8 mouse cellular contexts compared by ENCODE assay signal in genomic region chr7:100663190-100663589, GRCm38 (mm10). TPM values are rescaled to one million over a fixed set of nuclear protein-coding genes. Genes with fewer than 3 reads are reported as not detected.
A peak's percentile ranks its signal among the peaks of the same experiment; 100 is the strongest.
DNase-seq lines count a peak whose midpoint lies in the region; ATAC-seq and TF ChIP-seq lines count a peak whose summit lies in the region.

No protein-coding gene starts in this region.

- no peaks in the 10 kb centered on the region for H3K4me1 ChIP-seq in hindbrain, postnatal 0 days (ENCODE audit: insufficient read depth, low read length)

- H3K9me3 ChIP-seq in hindbrain, postnatal 0 days (ENCODE audit: low read length), result no peaks in the 10 kb centered on the region

- WGBS in hindbrain, postnatal 0 days, result under 1% methylated on average over 13 of the region's 13 CpGs

- H3K27me3 ChIP-seq in hindbrain, postnatal 0 days (ENCODE audit: insufficient read depth, low read length), result no peaks in the 10 kb centered on the region

- H3K4me2 ChIP-seq in hindbrain, postnatal 0 days (ENCODE audit: low read depth, low read length), result peak overlapping the region; percentile 46

- no peak; the same call in 1 of the 2 replicates for TF ChIP-seq CTCF in gastrocnemius, adult 2 months (IDR thresholded peaks at IDR 0.05)
- TF ChIP-seq CTCF in hindbrain, postnatal 0 days (IDR thresholded peaks at IDR 0.05; ENCODE audit: low read depth), result peak; percentile 98

- peak overlapping the region; percentile 41 for H3K4me3 ChIP-seq in gastrocnemius, adult 2 months
- no peak overlapping the region for H3K4me3 ChIP-seq in hindbrain, postnatal 0 days (ENCODE audit: low read length)

- intact Hi-C loops in gastrocnemius, adult 2 months (cut with DNase I), result loop anchor here (1.0 to 2.0 kb wide), 2 partner anchors 18 to 142 kb away; no protein-coding TSS in a partner anchor

- peak overlapping the region; percentile 77 for H3K27ac ChIP-seq in gastrocnemius, adult 2 months
- H3K27ac ChIP-seq in hindbrain, postnatal 0 days, result peak overlapping the region; percentile 11; the same call in 1 of the 2 replicates

- peak; percentile 93 for ATAC-seq in hindbrain, postnatal 0 days
- peak; percentile 94 for ATAC-seq in megakaryocyte, adult 5-6 weeks (ENCODE audit: poor library complexity, severe bottlenecking)

- peak; percentile 91 for DNase-seq in T-cell, adult 2 months (ENCODE audit: low spot score)
- DNase-seq in cerebellum, postnatal 4 days (ENCODE audit: low spot score in 2 of 2), result peak; percentile 78 to 88
- DNase-seq in gastrocnemius, adult 2 months, result peak; percentile 95
- DNase-seq in hindbrain, postnatal 0 days (ENCODE audit: low spot score), result peak; percentile 95
- peak; percentile 87 to 94 for DNase-seq in left cerebral cortex, adult 18-20 months (ENCODE audit: low spot score in 2 of 2)
- DNase-seq in right cerebral cortex, adult 18-20 months, result peak; percentile 89
- DNase-seq in urinary bladder, adult 2 months (ENCODE audit: low spot score), result peak; percentile 63

- no peaks in the 10 kb centered on the region for H3K36me3 ChIP-seq in hindbrain, postnatal 0 days (ENCODE audit: insufficient read depth, low read length)

- no peak overlapping the region for H3K9ac ChIP-seq in hindbrain, postnatal 0 days (replicated peaks; ENCODE audit: low read length)

RNA-seq across cellular contexts. Expression of gene Plekhb1, which starts 1.0 kb away (rescaled TPM):
- total RNA-seq in gastrocnemius, adult 2 months (2021), result 10 to 100 TPM; 29.7 to 48.8 TPM
- 47.0 and 51.8 TPM in 2 replicates for total RNA-seq in hindbrain, postnatal 0 days (2014; rRNA removed)
- polyA plus RNA-seq in hindbrain, postnatal 0 days (2015; fragmentation: Nextera tagmentation; extraction: Ambion mirVana), result 40.4 and 49.3 TPM in 2 replicates
- 100 to 1,000 TPM; 174 to 178 TPM for total RNA-seq in left cerebral cortex, adult 18-20 months (2021)
- total RNA-seq in megakaryocyte, adult 5-6 weeks (2015), result not detected in 2 replicates
- not detected in 2 replicates for total RNA-seq in megakaryocyte, adult 5-6 weeks (2017)
- 28.5 and 28.8 TPM in 2 replicates for polyA plus RNA-seq in urinary bladder, adult 2 months (2012; rRNA removed)

RNA-seq across cellular contexts. Expression of gene Fam168a, which starts 43.2 kb away (rescaled TPM):
- total RNA-seq in gastrocnemius, adult 2 months (2021), result 10 to 100 TPM; 43.6 to 44.3 TPM
- total RNA-seq in hindbrain, postnatal 0 days (2014; rRNA removed), result 123 and 162 TPM in 2 replicates
- 98.2 and 116 TPM in 2 replicates for polyA plus RNA-seq in hindbrain, postnatal 0 days (2015; fragmentation: Nextera tagmentation; extraction: Ambion mirVana)
- total RNA-seq in left cerebral cortex, adult 18-20 months (2021), result 100 to 1,000 TPM; 198 to 207 TPM
- 20.3 and 28.4 TPM in 2 replicates for total RNA-seq in megakaryocyte, adult 5-6 weeks (2015)
- 9.9 and 16.7 TPM in 2 replicates for total RNA-seq in megakaryocyte, adult 5-6 weeks (2017)
- 31.8 and 38.7 TPM in 2 replicates for polyA plus RNA-seq in urinary bladder, adult 2 months (2012; rRNA removed)

RNA-seq across cellular contexts. Expression of gene Mrpl48, which starts 55.1 kb away (rescaled TPM):
- total RNA-seq in gastrocnemius, adult 2 months (2021), result 10 to 100 TPM; 55.0 to 60.2 TPM
- total RNA-seq in hindbrain, postnatal 0 days (2014; rRNA removed), result 26.8 and 29.8 TPM in 2 replicates
- 97.5 and 100 TPM in 2 replicates for polyA plus RNA-seq in hindbrain, postnatal 0 days (2015; fragmentation: Nextera tagmentation; extraction: Ambion mirVana)
- total RNA-seq in left cerebral cortex, adult 18-20 months (2021), result 10 to 100 TPM; 73.0 to 75.1 TPM
- 49.4 and 54.0 TPM in 2 replicates for total RNA-seq in megakaryocyte, adult 5-6 weeks (2015)
- total RNA-seq in megakaryocyte, adult 5-6 weeks (2017), result 62.2 and 83.3 TPM in 2 replicates
- 54.3 TPM in 2 replicates for polyA plus RNA-seq in urinary bladder, adult 2 months (2012; rRNA removed)

RNA-seq across cellular contexts. Expression of gene Rab6a, which starts 56.0 kb away (rescaled TPM):
- 10 to 100 TPM; 64.9 to 67.6 TPM for total RNA-seq in gastrocnemius, adult 2 months (2021)
- total RNA-seq in hindbrain, postnatal 0 days (2014; rRNA removed), result 241 and 270 TPM in 2 replicates
- polyA plus RNA-seq in hindbrain, postnatal 0 days (2015; fragmentation: Nextera tagmentation; extraction: Ambion mirVana), result 323 and 336 TPM in 2 replicates
- total RNA-seq in left cerebral cortex, adult 18-20 months (2021), result 100 to 1,000 TPM; 426 to 428 TPM
- 102 and 106 TPM in 2 replicates for total RNA-seq in megakaryocyte, adult 5-6 weeks (2015)
- total RNA-seq in megakaryocyte, adult 5-6 weeks (2017), result 87.5 and 100 TPM in 2 replicates
- polyA plus RNA-seq in urinary bladder, adult 2 months (2012; rRNA removed), result 72.7 and 84.8 TPM in 2 replicates

Comparison
In these comparisons a context has a peak if more than half of its experiments do, and no peak if none do; other contexts are left out.
1. RNA of gene Plekhb1, which starts 1.0 kb away (total RNA-seq): 174 to 178 TPM in left cerebral cortex, adult 18-20 months, 29.7 to 48.8 TPM in gastrocnemius, adult 2 months and 47.0 to 51.8 TPM in hindbrain, postnatal 0 days; not detected in megakaryocyte, adult 5-6 weeks; every median in the first group is over 10 times any median in the second.
2. Peak in every context shown above with its lines, with median percentiles within 50 percentile points of each other: DNase-seq.